Mouse (Mus musculus) large intestine, adult 2 months (tissue): ENCODE data around the gene Fli1. TPM values are rescaled to one million over a fixed set of nuclear protein-coding genes. Genes with fewer than 3 reads are reported as not detected.

ENCODE experiments used
- DNase-seq: peaks from one replicate; pipeline ENCODE4 v3.0.0-alpha.2; 2012; ENCODE audit warnings: low read depth, low spot score
- WGBS: fragments of 180-500 bp; shearing (Covaris S2); methylation state at CpG from one replicate; pipeline ENCODE4 v1.1.7; 2018; 5-methylcytosine and 5-hydroxymethylcytosine counted together
- polyA plus RNA-seq: library from polyadenylated mRNA; depleted of rRNA; stranded (reverse); fragments of >200 nt; gene quantifications from 2 replicates; pipeline ENCODE4 v1.2.3, GENCODE M21; 2012

Fli1 gene
- polyA plus RNA-seq, 1 experiment = 2.2 TPM

DNA sequence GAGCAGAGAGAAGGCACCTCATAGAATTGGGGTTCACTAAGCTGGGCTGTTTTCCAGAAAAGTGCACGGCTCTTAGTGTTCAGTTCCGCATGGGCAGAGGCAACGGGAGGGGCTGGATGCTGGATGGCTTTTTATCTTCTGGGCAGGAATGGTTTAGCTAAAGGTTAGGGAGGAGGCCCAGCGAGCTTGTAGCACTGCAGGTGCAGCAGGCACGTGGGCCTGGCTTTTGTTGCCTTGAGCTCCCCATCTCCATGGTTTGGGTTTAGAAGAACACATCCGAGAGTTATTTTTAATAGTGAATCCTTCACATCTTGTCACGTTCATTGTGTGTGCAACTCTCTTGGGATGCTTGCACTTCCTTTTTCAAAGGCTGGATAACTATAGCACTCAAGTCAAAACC is 117.3 kb downstream of the Fli1 start:
- WGBS = 70% methylated on average over 7 of the region's 7 CpGs
- DNase-seq = no peak

- DNase-seq = no peak
Observed at GRCm38 (mm10) chr9:32420711-32421110, 122.0 kb downstream of the Fli1 start.

DNA sequence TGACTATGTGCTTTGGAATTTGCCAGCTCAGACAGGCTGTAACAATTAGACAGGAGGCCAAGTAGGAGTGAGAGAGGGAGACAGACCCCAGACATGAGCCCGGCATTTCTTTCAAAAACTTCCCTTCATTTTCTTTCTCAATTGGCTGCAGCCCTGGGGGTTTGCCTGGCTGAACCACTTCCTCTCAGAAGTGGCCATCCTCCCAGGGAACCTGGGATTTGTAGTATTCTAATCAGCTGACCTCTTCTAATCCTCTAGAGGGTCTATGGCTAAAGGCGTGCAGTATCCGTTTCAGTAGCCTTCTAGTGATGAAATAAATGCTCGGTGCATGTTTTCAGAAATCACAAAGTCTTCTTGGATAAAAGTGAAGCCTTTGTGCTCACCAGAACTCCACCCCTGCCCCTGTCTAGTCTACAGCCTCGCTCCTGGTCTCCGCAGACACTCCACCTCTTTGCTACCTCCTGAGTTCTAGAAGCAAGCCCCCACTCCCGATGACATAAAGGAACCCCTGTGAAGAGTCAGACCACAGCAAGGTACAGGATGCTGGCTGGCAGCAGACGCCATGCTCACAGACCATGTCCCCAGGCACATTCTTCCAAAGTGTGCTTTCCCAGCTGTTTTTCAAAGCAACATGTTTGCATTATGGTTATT is 125.1 kb downstream of the Fli1 start:
- 63% methylated on average over 8 of the region's 8 CpGs for WGBS

GRCm38 (mm10) chr9:32415952-32416351 is 126.7 kb downstream of the Fli1 start:
- DNase-seq = no peak
- 88% methylated on average over 3 of the region's 3 CpGs for WGBS

More for the DNA sequence above, 125.1 kb downstream of the Fli1 start:
- no peak for DNase-seq

GRCm38 (mm10) chr9:32414956-32415355 is 127.7 kb downstream of the Fli1 start:
- no peak for DNase-seq
- 66% methylated on average over 1 of the region's 1 CpGs for WGBS

- WGBS = 48% methylated on average over 10 of the region's 10 CpGs
- no peak for DNase-seq
Observed at GRCm38 (mm10) chr9:32412836-32413580, 129.7 kb downstream of the Fli1 start.

GRCm38 (mm10) chr9:32411507-32411906 is 131.2 kb downstream of the Fli1 start:
- no peak for DNase-seq
- 76% methylated on average over 5 of the region's 5 CpGs for WGBS

DNA sequence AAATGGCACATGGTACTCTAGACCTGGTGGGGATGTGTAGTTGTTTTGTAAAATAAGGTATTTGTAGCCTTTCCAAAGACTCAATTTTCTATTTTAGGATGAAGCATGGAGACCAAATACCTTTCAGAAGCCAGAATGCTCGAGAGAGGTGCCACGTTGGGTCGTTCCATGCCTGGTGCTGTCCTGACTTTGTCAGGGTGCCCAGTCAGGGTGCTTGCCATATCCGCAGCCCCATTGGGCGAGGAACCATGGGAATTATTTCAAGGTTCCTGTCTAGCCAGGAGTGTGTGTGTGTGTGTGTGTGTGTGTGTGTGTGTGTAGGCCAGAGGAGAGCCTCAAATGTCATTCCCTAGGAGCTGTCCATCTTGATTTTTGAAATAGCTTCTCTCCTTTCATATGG is 132.0 kb downstream of the Fli1 start:
- DNase-seq = no peak
- WGBS = 92% methylated on average over 5 of the region's 5 CpGs

- no peak for DNase-seq
- 8% methylated on average over 47 of the region's 47 CpGs for WGBS
Observed at GRCm38 (mm10) chr9:32409060-32409961, 133.3 kb downstream of the Fli1 start.

GRCm38 (mm10) chr9:32408730-32409059 is 134.0 kb downstream of the Fli1 start:
- WGBS = 26% methylated on average over 8 of the region's 8 CpGs
- no peak for DNase-seq

- 40% methylated on average over 11 of the region's 11 CpGs for WGBS
- peak; percentile 16 for DNase-seq
Observed at GRCm38 (mm10) chr9:32405191-32405925, 137.3 kb downstream of the Fli1 start.

GRCm38 (mm10) chr9:32400662-32401161 is 141.9 kb downstream of the Fli1 start:
- WGBS = 46% methylated on average over 5 of the region's 5 CpGs

DNA sequence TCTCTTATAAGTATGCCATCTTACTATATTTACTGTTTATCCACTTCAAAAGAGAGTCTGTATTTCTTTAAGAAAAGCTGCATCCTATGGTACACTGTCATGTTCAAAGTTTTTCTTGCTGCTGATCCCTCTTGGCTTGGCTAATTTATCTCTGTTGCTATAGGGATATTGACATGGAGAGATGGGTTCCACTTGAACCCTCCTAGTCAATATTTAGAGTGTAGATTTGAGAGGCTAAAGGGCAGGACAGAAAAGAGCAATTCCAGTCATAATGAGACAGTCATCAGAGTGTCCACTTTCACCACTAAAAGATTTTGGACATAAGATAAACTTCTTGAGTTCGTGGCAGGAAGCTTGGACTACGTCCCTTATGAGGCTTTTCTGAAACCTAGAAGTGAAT is 142.4 kb downstream of the Fli1 start:
- DNase-seq = no peak
- WGBS = 52% methylated on average over 2 of the region's 2 CpGs

More at GRCm38 (mm10) chr9:32400662-32401161, 141.9 kb downstream of the Fli1 start:
- no peak for DNase-seq

DNA sequence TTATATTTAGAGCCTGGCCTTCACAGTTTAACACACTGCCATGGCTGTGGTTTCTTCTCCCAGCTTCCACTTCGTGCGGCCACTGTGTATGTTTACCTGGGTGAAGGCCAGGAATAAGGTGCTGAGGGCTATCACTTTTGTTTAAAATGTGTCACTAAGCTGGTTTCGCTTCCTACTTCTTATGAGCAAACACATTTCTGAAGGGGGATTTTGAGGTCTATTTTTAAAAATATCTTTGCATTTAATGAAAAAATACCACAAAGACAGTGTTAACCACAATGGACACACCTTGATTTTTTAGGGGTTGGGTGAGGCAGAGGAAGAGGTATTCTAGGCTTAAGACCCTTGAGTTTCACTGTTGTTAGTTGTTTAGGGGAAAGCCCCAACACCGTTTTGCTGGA is 147.9 kb downstream of the Fli1 start:
- WGBS = 62% methylated on average over 4 of the region's 4 CpGs
- no peak for DNase-seq

DNA sequence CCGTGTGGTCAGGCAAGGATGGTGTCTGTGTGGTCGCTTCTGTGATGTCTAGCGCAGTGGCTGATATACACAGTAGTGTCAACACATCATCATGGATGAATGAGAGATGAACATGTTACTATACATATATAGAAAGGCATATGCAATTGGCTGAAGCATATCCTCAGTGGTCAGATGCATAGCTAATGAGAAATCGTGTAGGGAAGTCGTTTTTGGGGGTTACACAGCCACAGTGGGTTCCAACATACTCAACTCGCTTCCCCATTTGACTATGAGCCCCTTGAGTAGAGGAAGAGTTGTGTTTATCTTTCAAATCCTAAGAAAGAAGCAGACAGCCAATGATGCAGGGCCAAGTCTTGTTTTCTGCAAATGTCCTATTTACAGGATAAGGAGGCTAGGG is 149.9 kb downstream of the Fli1 start:
- 67% methylated on average over 6 of the region's 6 CpGs for WGBS
- DNase-seq = no peak

- no peak for DNase-seq
- WGBS = 78% methylated on average over 9 of the region's 9 CpGs
Observed at GRCm38 (mm10) chr9:32391701-32392100, 151.0 kb downstream of the Fli1 start.

- WGBS = 66% methylated on average over 5 of the region's 5 CpGs
- no peak for DNase-seq
Observed at GRCm38 (mm10) chr9:32391092-32391491, 151.6 kb downstream of the Fli1 start.

GRCm38 (mm10) chr9:32388120-32388519 is 154.5 kb downstream of the Fli1 start:
- no peak for DNase-seq
- 89% methylated on average over 1 of the region's 1 CpGs for WGBS

DNA sequence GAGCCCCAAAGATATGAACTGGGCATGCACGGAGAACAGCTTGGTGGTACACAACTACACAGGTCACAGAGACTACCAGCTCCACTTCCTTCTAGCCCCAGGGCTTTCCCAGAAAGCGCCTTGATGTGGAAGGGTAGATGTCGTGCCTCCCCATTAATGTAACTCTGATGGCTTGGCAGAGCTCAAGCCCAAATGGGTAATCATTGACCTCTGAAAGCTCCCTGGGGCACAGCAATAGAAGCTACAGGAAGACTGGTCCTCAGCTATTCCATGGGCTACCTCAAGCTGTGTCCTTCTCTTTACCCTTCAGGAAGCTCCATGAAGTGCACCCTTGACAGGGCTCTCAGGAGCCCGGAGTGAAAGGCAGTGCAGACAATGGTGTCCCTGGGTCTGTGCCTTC is 157.8 kb downstream of the Fli1 start:
- 80% methylated on average over 4 of the region's 4 CpGs for WGBS
- no peak for DNase-seq
